Mouse (Mus musculus): Measurements from ENCODE around the gene Ltbr. TPM values are rescaled to one million over a fixed set of nuclear protein-coding genes. Genes with fewer than 3 reads are reported as not detected.
A peak's percentile ranks its signal among the peaks of the same experiment; 100 is the strongest.
"Not testable (repeated sequence)": the region's sequence is repeated elsewhere in the genome, so short reads cannot be mapped to it uniquely, and the experiment has no call there.

Ltbr gene
- polyA plus RNA-seq, 1 experiment from 2014 or later: 37.8 TPM

- Histone ChIP-seq H3K9me3 (replicated peaks) (no peaks in the 10 kb centered on the region), H3K27ac (no peak overlapping the region), H3K4me1 (replicated peaks) (peaks cover 31% of the 10 kb centered on the region), H3K36me3 (peaks cover 31% of the 10 kb centered on the region), H3K4me2 (no peak overlapping the region), H3K27me3 (no peaks in the 10 kb centered on the region), H3K4me3 (no peak overlapping the region), H3K9ac (no peak overlapping the region)
- WGBS: 62% methylated on average over 5 of the region's 5 CpGs
- no peak for ATAC-seq (replicated peaks; ENCODE audit: insufficient number of reproducible peaks, insufficient read depth, low FRiP score, low read depth)
Measured at GRCm38 (mm10) chr6:125309406-125309805, 4.3 kb downstream of the Ltbr start.

- 29% methylated on average over 13 of the region's 13 CpGs for WGBS
- Histone ChIP-seq H3K4me2 (peak overlapping the region; percentile 20; the same call in 1 of the 2 replicates), H3K27me3 (no peaks in the 10 kb centered on the region), H3K36me3 (peaks cover 31% of the 10 kb centered on the region), H3K4me1 (replicated peaks) (peaks cover 26% of the 10 kb centered on the region), H3K9me3 (replicated peaks) (no peaks in the 10 kb centered on the region), H3K27ac (no peak overlapping the region), H3K4me3 (no peak overlapping the region), H3K9ac (no peak overlapping the region)
- ATAC-seq (replicated peaks; ENCODE audit: insufficient number of reproducible peaks, insufficient read depth, low FRiP score, low read depth): no peak
Measured at GRCm38 (mm10) chr6:125308921-125309320, 4.8 kb downstream of the Ltbr start.

GRCm38 (mm10) chr6:125307091-125307490, 6.6 kb downstream of the Ltbr start:
- peaks cover 16% of the 10 kb centered on the region for H3K4me1 ChIP-seq (replicated peaks)
- no peak overlapping the region for H3K4me3 ChIP-seq
- H3K27ac ChIP-seq: no peak overlapping the region
- H3K9ac ChIP-seq: no peak overlapping the region
- 85% methylated on average over 5 of the region's 5 CpGs for WGBS
- no peak overlapping the region for H3K4me2 ChIP-seq
- no peaks in the 10 kb centered on the region for H3K9me3 ChIP-seq (replicated peaks)
- H3K36me3 ChIP-seq: peaks cover 31% of the 10 kb centered on the region
- ATAC-seq (replicated peaks; ENCODE audit: insufficient number of reproducible peaks, insufficient read depth, low FRiP score, low read depth): no peak
- no peaks in the 10 kb centered on the region for H3K27me3 ChIP-seq

- no peak for ATAC-seq (replicated peaks; ENCODE audit: insufficient number of reproducible peaks, insufficient read depth, low FRiP score, low read depth)
- H3K4me1 ChIP-seq (replicated peaks): peaks cover 8% of the 10 kb centered on the region
- no peak overlapping the region for H3K4me3 ChIP-seq
- 78% methylated on average over 6 of the region's 6 CpGs for WGBS
- peaks cover 22% of the 10 kb centered on the region for H3K36me3 ChIP-seq
- H3K4me2 ChIP-seq: no peak overlapping the region
- H3K9me3 ChIP-seq (replicated peaks): no peaks in the 10 kb centered on the region
- H3K27ac ChIP-seq: no peak overlapping the region
- H3K27me3 ChIP-seq: no peaks in the 10 kb centered on the region
- no peak overlapping the region for H3K9ac ChIP-seq
Measured at GRCm38 (mm10) chr6:125305465-125305864, 8.2 kb downstream of the Ltbr start.

GRCm38 (mm10) chr6:125304408-125304807, 9.3 kb downstream of the Ltbr start:
- H3K4me3 ChIP-seq; H3K27me3 ChIP-seq; H3K4me2 ChIP-seq; H3K9me3 ChIP-seq (replicated peaks); H3K9ac ChIP-seq; ATAC-seq (replicated peaks; ENCODE audit: insufficient number of reproducible peaks, insufficient read depth, low FRiP score, low read depth); H3K4me1 ChIP-seq (replicated peaks); H3K27ac ChIP-seq: not testable (repeated sequence)
- H3K36me3 ChIP-seq: peaks cover 20% of the 10 kb centered on the region
- 84% methylated on average over 7 of the region's 7 CpGs for WGBS

GRCm38 (mm10) chr6:125303242-125303641, 10.4 kb downstream of the Ltbr start:
- H3K4me3 ChIP-seq: no peak overlapping the region
- H3K4me1 ChIP-seq (replicated peaks): 0 out of 2 replicates have a peak, but pooled peaks cover 4% of the 10 kb centered on the region
- 75% methylated on average over 4 of the region's 4 CpGs for WGBS
- peaks cover 15% of the 10 kb centered on the region for H3K36me3 ChIP-seq
- H3K27me3 ChIP-seq: no peaks in the 10 kb centered on the region
- no peak overlapping the region for H3K27ac ChIP-seq
- ATAC-seq (replicated peaks; ENCODE audit: insufficient number of reproducible peaks, insufficient read depth, low FRiP score, low read depth): no peak
- no peaks in the 10 kb centered on the region for H3K9me3 ChIP-seq (replicated peaks)
- no peak overlapping the region for H3K4me2 ChIP-seq
- no peak overlapping the region for H3K9ac ChIP-seq

- 76% methylated on average over 24 of the region's 24 CpGs for WGBS
- ATAC-seq (replicated peaks; ENCODE audit: insufficient number of reproducible peaks, insufficient read depth, low FRiP score, low read depth): no peak
- Histone ChIP-seq H3K9me3 (replicated peaks) (no peaks in the 10 kb centered on the region), H3K4me3 (no peak overlapping the region), H3K27me3 (no peaks in the 10 kb centered on the region), H3K36me3 (peaks cover 9% of the 10 kb centered on the region), H3K4me2 (no peak overlapping the region), H3K4me1 (replicated peaks) (0 out of 2 replicates have a peak, but pooled peaks cover 4% of the 10 kb centered on the region), H3K9ac (no peak overlapping the region), H3K27ac (no peak overlapping the region; the same call in 1 of the 2 replicates)
Measured at GRCm38 (mm10) chr6:125302231-125302982, 11.3 kb downstream of the Ltbr start.

GRCm38 (mm10) chr6:125300982-125301381, 12.7 kb downstream of the Ltbr start:
- no peak for ATAC-seq (replicated peaks; ENCODE audit: insufficient number of reproducible peaks, insufficient read depth, low FRiP score, low read depth)

GRCm38 (mm10) chr6:125297149-125297820, 16.4 kb downstream of the Ltbr start:
- 62% methylated on average over 5 of the region's 5 CpGs for WGBS
- Histone ChIP-seq H3K27ac (no peak overlapping the region), H3K9me3 (replicated peaks) (no peaks in the 10 kb centered on the region), H3K4me1 (replicated peaks) (0 out of 2 replicates have a peak, but pooled peaks cover 2% of the 10 kb centered on the region), H3K36me3 (no peaks in the 10 kb centered on the region), H3K4me2 (no peak overlapping the region), H3K4me3 (no peak overlapping the region), H3K27me3 (no peaks in the 10 kb centered on the region), H3K9ac (no peak overlapping the region)
- no peak for ATAC-seq (replicated peaks; ENCODE audit: insufficient number of reproducible peaks, insufficient read depth, low FRiP score, low read depth)

More at GRCm38 (mm10) chr6:125300982-125301381, 12.7 kb downstream of the Ltbr start:
- Histone ChIP-seq H3K9me3 (replicated peaks) (no peaks in the 10 kb centered on the region), H3K27ac (no peak overlapping the region), H3K4me2 (no peak overlapping the region), H3K9ac (no peak overlapping the region), H3K27me3 (no peaks in the 10 kb centered on the region), H3K4me3 (no peak overlapping the region), H3K4me1 (replicated peaks) (0 out of 2 replicates have a peak, but pooled peaks cover 4% of the 10 kb centered on the region), H3K36me3 (no peaks in the 10 kb centered on the region)
- 78% methylated on average over 1 of the region's 1 CpGs for WGBS

GRCm38 (mm10) chr6:125294049-125294448, 19.6 kb downstream of the Ltbr start:
- Histone ChIP-seq H3K9ac (no peak overlapping the region), H3K27ac (no peak overlapping the region), H3K4me2 (no peak overlapping the region), H3K36me3 (no peaks in the 10 kb centered on the region), H3K4me1 (replicated peaks) (no peaks in the 10 kb centered on the region), H3K4me3 (no peak overlapping the region), H3K9me3 (replicated peaks) (no peaks in the 10 kb centered on the region), H3K27me3 (no peaks in the 10 kb centered on the region)
- 84% methylated on average over 4 of the region's 4 CpGs for WGBS
- no peak for ATAC-seq (replicated peaks; ENCODE audit: insufficient number of reproducible peaks, insufficient read depth, low FRiP score, low read depth)

- H3K4me2 ChIP-seq: no peak overlapping the region
- no peaks in the 10 kb centered on the region for H3K27me3 ChIP-seq
- no peaks in the 10 kb centered on the region for H3K4me1 ChIP-seq (replicated peaks)
- H3K27ac ChIP-seq: no peak overlapping the region
- WGBS: 84% methylated on average over 7 of the region's 7 CpGs
- H3K9ac ChIP-seq: no peak overlapping the region
- no peaks in the 10 kb centered on the region for H3K9me3 ChIP-seq (replicated peaks)
- ATAC-seq (replicated peaks; ENCODE audit: insufficient number of reproducible peaks, insufficient read depth, low FRiP score, low read depth): no peak
- H3K4me3 ChIP-seq: no peak overlapping the region
- H3K36me3 ChIP-seq: no peaks in the 10 kb centered on the region
Measured at GRCm38 (mm10) chr6:125292256-125292655, 21.4 kb downstream of the Ltbr start.

All from heart, embryonic 15.5 days (tissue).